Mouse (Mus musculus) limb, embryonic 10.5 days (tissue): ENCODE data around the gene Hltf. TPM values are rescaled to one million over a fixed set of nuclear protein-coding genes. Genes with fewer than 3 reads are reported as not detected.
A peak's percentile ranks its signal among the peaks of the same experiment; 100 is the strongest.

Experiments
- DNase-seq: peaks from one replicate; pipeline ENCODE4 v3.0.0-alpha.2; 2017; ENCODE audit warnings: low spot score
- H3K27ac ChIP-seq: fragments of 300-500 bp; sonication (generic); 2 replicates; pipeline ENCODE4 v1.5.1; 2016; ENCODE audit warnings: mild to moderate bottlenecking
- H3K27me3 ChIP-seq: fragments of 300-500 bp; sonication (generic); 2 replicates; pipeline ENCODE4 v1.6.1; 2016; ENCODE audit warnings: low read depth, mild to moderate bottlenecking; ENCODE audit not compliant: poor library complexity, severe bottlenecking
- H3K36me3 ChIP-seq: fragments of 300-500 bp; sonication (generic); 2 replicates; pipeline ENCODE4 v1.6.1; 2016; ENCODE audit warnings: mild to moderate bottlenecking, moderate library complexity
- H3K4me1 ChIP-seq: fragments of 300-500 bp; sonication (generic); 2 replicates; pipeline ENCODE4 v1.6.1; 2016
- H3K4me3 ChIP-seq: fragments of 300-500 bp; sonication (generic); 2 replicates; pipeline ENCODE4 v1.5.1; 2016; ENCODE audit warnings: mild to moderate bottlenecking, moderate library complexity
- H3K9me3 ChIP-seq: fragments of 300-500 bp; sonication (generic); replicated peaks from 2 replicates; pipeline ENCODE4 v1.6.1; 2016; ENCODE audit warnings: mild to moderate bottlenecking
- WGBS: fragments of 180-500 bp; shearing (Covaris S2); methylation state at CpG from one replicate; pipeline ENCODE4 v1.1.7; 2016; 5-methylcytosine and 5-hydroxymethylcytosine counted together
- polyA plus RNA-seq: library from polyadenylated mRNA; unstranded; fragments of >200 nt; fragmentation: Nextera tagmentation; extraction: Ambion mirVana; gene quantifications from 2 replicates; pipeline ENCODE4 v1.2.1, GENCODE M21; 2016

The Hltf gene
- polyA plus RNA-seq, 1 experiment from 2014 or later, result 18.9 TPM

DNA sequence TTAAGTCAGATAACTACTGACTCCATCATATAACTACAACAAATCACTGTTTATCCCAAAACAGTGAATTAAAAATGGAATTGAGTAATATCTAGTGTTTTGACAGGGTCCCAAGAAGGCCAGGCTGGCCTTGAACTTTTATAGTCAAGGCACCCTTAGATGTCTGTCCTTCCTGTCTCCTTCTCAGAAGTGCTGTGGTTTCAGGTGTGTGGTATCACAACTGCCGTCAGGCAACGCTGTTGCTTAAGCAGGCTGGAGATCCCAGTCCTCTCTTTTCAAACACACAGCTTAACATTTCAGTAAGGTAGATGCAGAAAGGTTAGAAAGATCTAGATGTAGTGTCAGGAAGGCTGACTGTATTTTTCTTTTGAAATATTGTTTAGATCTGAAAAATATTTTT is 84.5 kb downstream of the Hltf start:
- Histone ChIP-seq H3K27me3 (no peaks in the 10 kb centered on the region), H3K9me3 (no peaks in the 10 kb centered on the region), H3K4me3 (no peak overlapping the region), H3K4me1 (peaks cover 53% of the 10 kb centered on the region), H3K36me3 (peaks cover 11% of the 10 kb centered on the region), H3K27ac (peak overlapping the region; percentile 80)
- DNase-seq, result no peak
- 76% methylated on average over 2 of the region's 2 CpGs for WGBS

DNA sequence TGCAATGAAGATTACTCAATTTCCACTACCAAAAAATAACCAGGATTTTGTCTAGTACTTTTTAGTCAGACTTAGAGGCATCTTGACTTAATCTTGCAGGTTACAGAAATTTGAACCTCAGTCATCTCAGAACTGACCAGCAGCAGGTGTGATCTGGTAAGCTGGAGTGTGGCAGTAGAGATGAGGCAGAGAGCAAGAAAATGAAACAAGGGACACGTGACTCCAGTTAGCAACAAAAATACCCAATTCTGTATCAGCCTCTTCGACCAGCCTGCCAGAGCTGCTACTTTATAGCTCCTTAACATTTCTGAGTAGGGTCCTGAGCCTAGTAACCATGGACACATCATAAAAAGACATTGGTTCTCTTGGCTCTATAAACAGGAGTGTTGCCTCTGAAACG is 85.0 kb downstream of the Hltf start:
- H3K27ac ChIP-seq, result no peak overlapping the region
- peaks cover 58% of the 10 kb centered on the region for H3K4me1 ChIP-seq
- no peak for DNase-seq
- peaks cover 6% of the 10 kb centered on the region for H3K36me3 ChIP-seq
- WGBS, result 52% methylated on average over 3 of the region's 3 CpGs
- H3K27me3 ChIP-seq, result no peaks in the 10 kb centered on the region
- H3K9me3 ChIP-seq, result no peaks in the 10 kb centered on the region
- H3K4me3 ChIP-seq, result no peak overlapping the region

DNA sequence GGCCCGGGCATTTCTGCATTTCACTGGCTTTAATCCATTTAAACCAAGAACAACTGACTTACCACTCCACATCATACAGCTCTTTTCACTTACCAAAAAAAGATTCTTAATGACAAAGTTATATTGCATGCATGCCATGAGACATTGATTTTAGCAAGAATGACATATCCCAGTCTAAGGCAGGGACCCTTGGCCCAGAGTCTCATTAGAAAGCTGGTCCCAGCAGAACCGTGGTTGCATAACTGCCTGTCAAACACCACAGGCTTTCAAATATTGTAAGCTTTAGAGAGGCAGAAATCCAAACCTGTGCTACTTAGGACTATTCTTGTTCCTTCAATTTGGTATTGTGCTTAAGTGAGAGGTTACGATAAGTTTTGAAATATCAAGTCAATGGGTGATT is 86.1 kb downstream of the Hltf start:
- Histone ChIP-seq H3K36me3 (peaks cover 11% of the 10 kb centered on the region; the same call in 1 of the 2 replicates), H3K27ac (0 out of 2 replicates have a peak overlapping the region, but pooled peaks have one; percentile 25), H3K4me3 (no peak overlapping the region), H3K9me3 (no peaks in the 10 kb centered on the region), H3K27me3 (no peaks in the 10 kb centered on the region), H3K4me1 (peaks cover 60% of the 10 kb centered on the region)
- DNase-seq, result no peak
- WGBS, result 77% methylated on average over 3 of the region's 3 CpGs

DNA sequence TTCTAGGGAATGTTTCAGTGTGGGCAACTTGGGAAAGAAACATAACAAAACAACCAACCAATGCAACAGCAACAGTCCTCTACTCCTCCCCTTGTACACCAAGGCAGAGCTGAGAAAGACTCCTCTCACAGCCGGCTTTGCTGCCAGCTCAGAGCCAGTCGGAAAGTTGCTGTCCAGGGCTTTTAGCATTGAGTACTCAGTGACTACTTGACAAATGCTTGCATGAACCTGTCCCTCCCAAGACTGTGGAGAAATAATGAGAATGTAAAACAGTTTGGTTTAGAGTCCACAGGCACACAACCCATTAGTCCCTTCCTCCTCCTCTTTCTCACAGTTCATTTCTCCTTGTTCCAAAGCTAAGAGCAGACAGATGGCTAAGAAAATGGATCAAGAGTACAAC is 86.8 kb downstream of the Hltf start:
- no peak for DNase-seq
- H3K36me3 ChIP-seq, result peaks cover 15% of the 10 kb centered on the region
- H3K9me3 ChIP-seq, result no peaks in the 10 kb centered on the region
- H3K27ac ChIP-seq, result no peak overlapping the region
- no peak overlapping the region for H3K4me3 ChIP-seq
- 12% methylated on average over 2 of the region's 2 CpGs for whole genome bisulfite sequencing
- H3K27me3 ChIP-seq, result no peaks in the 10 kb centered on the region
- H3K4me1 ChIP-seq, result peaks cover 60% of the 10 kb centered on the region

DNA sequence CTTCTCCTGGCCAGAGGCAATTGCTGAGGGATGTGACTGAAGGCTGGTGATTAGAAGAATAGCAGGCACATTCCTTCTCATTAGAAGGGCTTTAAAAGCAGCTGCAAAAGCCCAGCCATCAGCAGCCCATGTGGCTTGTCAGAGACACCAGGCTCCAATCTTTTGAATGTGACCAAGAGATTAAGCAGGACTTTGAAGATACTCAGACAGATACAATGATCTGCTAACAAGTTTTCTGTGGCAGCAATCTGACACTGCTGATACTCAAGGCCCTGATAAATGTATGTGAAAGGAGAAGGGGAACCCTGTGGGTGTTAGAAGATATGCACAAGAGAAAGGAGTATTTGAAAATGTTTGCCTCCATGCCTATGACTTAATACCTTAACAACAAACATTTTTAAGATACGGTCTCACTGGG is 88.1 kb downstream of the Hltf start:
- DNase-seq, result no peak
- no peaks in the 10 kb centered on the region for H3K27me3 ChIP-seq
- H3K4me3 ChIP-seq, result no peak overlapping the region
- H3K9me3 ChIP-seq, result no peaks in the 10 kb centered on the region
- H3K27ac ChIP-seq, result no peak overlapping the region
- H3K4me1 ChIP-seq, result peaks cover 60% of the 10 kb centered on the region
- H3K36me3 ChIP-seq, result peaks cover 11% of the 10 kb centered on the region
- WGBS, result 31% methylated on average over 1 of the region's 1 CpGs

DNA sequence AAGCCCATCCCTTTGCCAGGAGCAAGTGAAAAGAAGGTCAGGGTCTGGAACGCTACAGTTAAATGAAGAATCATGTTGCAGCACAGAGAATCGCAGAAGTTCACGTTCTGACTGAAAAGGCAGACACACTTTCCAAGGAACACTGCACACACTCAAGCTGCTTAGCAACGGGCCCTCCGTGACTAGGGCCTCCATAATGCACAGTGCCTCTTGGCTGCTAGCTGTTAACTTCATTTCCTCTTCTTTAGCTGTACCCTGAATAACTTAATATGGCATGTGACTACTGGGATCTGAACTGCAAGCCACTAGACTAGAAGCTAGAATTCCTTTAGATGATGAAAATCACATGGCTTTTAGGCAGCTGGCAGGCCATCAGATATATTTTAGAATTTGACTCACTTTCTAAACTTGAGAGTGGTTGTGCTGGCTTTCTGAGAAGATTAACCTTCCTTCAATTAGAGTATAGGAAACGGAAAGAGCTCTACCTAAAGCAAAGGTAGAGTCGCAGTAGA is 89.3 kb downstream of the Hltf start:
- Histone ChIP-seq H3K36me3 (peaks cover 11% of the 10 kb centered on the region), H3K27ac (no peak overlapping the region), H3K27me3 (no peaks in the 10 kb centered on the region), H3K4me3 (no peak overlapping the region), H3K4me1 (peaks cover 52% of the 10 kb centered on the region), H3K9me3 (no peaks in the 10 kb centered on the region)
- no peak for DNase-seq
- WGBS, result 62% methylated on average over 7 of the region's 7 CpGs

DNA sequence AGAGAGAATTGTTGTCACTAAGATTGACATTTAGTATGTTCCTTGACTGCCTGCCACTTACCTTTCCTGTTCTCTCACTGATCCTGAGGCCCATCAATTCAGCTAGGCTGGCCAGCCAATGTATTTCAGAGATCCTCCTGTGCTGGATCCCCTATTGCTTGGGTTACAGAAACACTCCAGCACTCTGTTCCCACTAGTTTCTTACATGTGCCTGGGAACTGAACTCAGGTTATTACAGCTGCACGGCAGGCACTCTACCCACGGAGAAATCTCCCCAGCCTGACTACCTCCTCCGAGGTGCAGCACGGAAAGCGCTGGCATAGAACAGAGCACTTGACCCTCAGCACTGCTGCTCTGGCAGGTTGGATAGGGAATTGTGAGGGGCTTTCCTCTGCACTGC is 90.0 kb downstream of the Hltf start:
- H3K36me3 ChIP-seq, result peaks cover 11% of the 10 kb centered on the region
- no peaks in the 10 kb centered on the region for H3K27me3 ChIP-seq
- H3K4me1 ChIP-seq, result peaks cover 45% of the 10 kb centered on the region
- DNase-seq, result no peak
- H3K9me3 ChIP-seq, result no peaks in the 10 kb centered on the region
- 90% methylated on average over 5 of the region's 5 CpGs for WGBS
- H3K4me3 ChIP-seq, result no peak overlapping the region
- peak overlapping the region; percentile 1; the same call in 1 of the 2 replicates for H3K27ac ChIP-seq

DNA sequence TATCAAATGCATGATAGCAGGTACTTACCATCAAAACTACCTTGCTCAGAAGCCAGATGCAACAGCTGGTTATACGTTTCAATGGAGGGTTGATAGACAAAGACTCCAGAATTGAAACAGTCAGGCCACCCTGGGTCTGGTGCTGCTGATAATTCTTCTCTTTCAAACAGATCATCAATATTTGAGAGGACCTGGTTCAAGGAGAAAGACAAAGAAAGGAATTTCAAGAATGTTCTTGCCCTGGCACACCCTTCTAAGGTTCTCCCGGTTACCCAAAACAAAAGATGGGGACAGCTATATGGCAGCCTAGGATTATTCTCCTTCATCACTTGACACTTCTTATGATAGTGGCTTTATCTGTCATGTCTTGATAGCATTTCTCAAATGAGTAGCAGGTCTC is 92.9 kb downstream of the Hltf start:
- DNase-seq, result no peak
- H3K27me3 ChIP-seq, result no peaks in the 10 kb centered on the region
- WGBS, result 93% methylated on average over 2 of the region's 2 CpGs
- peaks cover 25% of the 10 kb centered on the region for H3K4me1 ChIP-seq
- no peaks in the 10 kb centered on the region for H3K9me3 ChIP-seq
- no peak overlapping the region for H3K27ac ChIP-seq
- H3K36me3 ChIP-seq, result peaks cover 11% of the 10 kb centered on the region
- no peak overlapping the region for H3K4me3 ChIP-seq

DNA sequence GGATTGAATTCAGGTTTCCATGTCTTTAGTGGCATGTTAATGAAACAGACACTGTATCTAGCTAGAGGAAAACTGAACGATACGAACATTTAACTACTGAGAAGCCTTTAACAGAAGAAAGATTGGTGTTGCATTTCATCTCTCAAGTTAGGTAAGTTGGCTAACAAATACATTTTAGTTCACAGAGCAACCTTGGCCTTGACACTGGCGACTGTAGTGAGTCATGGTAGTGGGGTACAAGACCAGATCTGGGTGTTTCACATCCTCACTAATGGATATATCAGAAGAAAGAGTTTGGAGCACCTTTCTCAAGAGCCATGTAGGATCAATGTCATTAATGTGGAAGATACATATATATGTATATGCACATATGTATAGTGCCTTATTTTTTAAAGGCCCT is 94.0 kb downstream of the Hltf start:
- WGBS, result 90% methylated on average over 3 of the region's 3 CpGs
- H3K9me3 ChIP-seq, result no peaks in the 10 kb centered on the region
- no peaks in the 10 kb centered on the region for H3K27me3 ChIP-seq
- no peak overlapping the region for H3K27ac ChIP-seq
- H3K4me3 ChIP-seq, result no peak overlapping the region
- DNase-seq, result no peak
- H3K36me3 ChIP-seq, result peaks cover 11% of the 10 kb centered on the region
- peaks cover 19% of the 10 kb centered on the region for H3K4me1 ChIP-seq

DNA sequence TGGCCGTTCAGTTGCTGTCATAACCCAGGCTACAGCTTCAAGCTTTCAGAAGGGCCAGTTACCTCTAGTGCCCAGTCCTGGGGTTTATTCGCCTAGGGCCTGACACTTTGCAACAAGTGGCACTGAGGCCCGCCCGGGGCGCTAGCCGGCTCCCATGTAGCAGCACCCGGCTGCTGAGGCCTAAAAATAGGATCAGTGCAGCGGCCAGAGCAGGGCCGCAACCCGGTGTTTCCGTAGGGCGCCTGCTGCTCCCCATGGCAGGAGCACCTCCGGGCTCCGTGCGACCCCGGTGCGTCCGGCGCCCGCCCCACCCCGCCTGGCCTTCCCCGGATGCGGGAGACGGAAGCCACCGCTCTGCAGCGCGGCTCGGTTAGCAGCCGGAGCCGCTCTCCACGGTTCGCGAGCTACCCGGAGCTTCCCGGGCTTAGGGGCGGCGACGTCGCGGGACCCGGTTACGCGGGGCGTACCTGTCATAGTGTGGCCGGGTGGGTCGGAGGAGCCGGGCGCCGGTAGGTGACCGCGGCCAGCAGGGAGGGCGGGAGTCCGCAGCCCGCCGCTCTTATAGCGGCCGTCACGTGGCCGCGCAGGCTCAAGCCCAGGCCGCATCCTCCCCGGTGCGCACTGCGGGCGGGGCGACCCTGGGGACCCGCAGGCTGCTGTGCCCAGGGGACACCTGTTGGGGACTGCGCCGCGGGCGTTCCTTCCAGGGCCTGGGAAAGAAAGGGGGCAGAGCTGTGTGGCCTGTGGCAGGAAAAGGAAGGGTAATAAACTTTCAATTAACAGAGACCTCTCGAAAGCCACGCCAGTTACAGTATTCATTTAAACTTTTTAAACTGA is 97.1 kb downstream of the Hltf start, which contains the start of gene Gyg:
TSS of gene Gyg (minus strand) at position 787 of the 837 bp plus-strand sequence.
- H3K27ac ChIP-seq, result peak within 1 kb of the TSS; percentile 89

DNA sequence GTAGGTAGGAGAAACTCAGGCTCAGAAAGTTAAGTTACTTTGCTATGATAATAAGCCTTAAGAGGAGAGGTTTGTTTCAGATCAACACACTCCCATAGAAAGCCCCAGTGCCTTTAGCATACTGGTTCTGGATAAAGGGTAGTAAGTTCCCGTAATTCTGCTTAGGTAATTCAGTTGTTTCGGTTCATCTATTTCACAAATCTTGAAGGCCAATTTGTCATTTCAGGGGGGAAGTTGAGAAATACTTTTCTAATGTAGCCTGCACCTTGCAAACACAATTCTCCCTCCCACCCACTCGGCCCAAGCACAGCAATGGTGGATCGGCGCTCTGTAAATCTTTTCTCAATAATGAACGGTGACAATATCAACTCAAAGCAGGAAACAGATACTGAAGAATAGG is 97.9 kb downstream of the Hltf start:
- Histone ChIP-seq H3K27me3 (no peaks in the 10 kb centered on the region), H3K36me3 (no peaks in the 10 kb centered on the region), H3K4me1 (peaks cover 10% of the 10 kb centered on the region), H3K4me3 (peak overlapping the region; percentile 84; the same call in 1 of the 2 replicates), H3K9me3 (no peaks in the 10 kb centered on the region), H3K27ac (no peak overlapping the region)
- no peak for DNase-seq
- 89% methylated on average over 6 of the region's 6 CpGs for WGBS

More for the DNA sequence above, 97.1 kb downstream of the Hltf start, which contains the start of gene Gyg:
- Histone ChIP-seq H3K36me3 (no peaks in the 10 kb centered on the region), H3K9me3 (no peaks in the 10 kb centered on the region), H3K27me3 (no peaks in the 10 kb centered on the region), H3K4me1 (peaks cover 10% of the 10 kb centered on the region), H3K4me3 (peak within 1 kb of the TSS; percentile 84)
- peak; percentile 73 for DNase-seq
- under 1% methylated on average over 73 of the region's 73 CpGs for WGBS

DNA sequence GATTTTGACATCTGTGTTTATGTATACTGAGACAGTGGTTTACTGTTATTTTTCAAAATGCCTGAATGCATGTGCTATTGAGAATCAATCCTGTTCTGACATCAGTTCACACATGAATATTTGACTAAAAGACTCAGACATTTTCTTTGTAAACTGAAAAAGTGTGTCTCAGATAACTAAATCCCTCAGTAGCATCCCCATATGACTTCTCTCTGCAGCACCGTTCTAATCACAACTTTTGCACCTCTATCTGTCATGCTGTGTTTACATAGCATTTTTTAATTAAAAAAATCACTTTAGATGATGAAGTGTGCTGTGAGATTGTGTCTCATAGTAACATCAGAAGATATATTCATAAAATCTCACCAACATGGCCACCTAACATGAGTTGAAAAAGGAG is 109.9 kb downstream of the Hltf start:
- WGBS, result 88% methylated on average over 1 of the region's 1 CpGs
- Histone ChIP-seq H3K27me3 (no peaks in the 10 kb centered on the region), H3K9me3 (no peaks in the 10 kb centered on the region), H3K4me1 (no peaks in the 10 kb centered on the region), H3K27ac (no peak overlapping the region), H3K36me3 (no peaks in the 10 kb centered on the region), H3K4me3 (no peak overlapping the region)
- no peak for DNase-seq
